Mouse (Mus musculus): ENCODE measurements around the gene Pnma5. TPM values are rescaled to one million over a fixed set of nuclear protein-coding genes. Genes with fewer than 3 reads are reported as not detected.

Pnma5 gene
- total and polyA plus RNA-seq, 3 experiments, result 0.08 to 0.11 TPM; not detected in 1

Other genes with a start within 250 kb of the Pnma5 start
- gene Gabrq, start 211.9 kb downstream of the Pnma5 start, total RNA-seq (2012; rRNA removed), result not detected in 2 replicates
- not detected for gene Gabrq, start 211.9 kb downstream of the Pnma5 start, polyA plus RNA-seq (2012; ENCODE audit: insufficient read depth in 1 of 2, insufficient read length in 2 of 2, low read depth in 1 of 2, low replicate concordance in 2 of 2, missing spikeins in 1 of 2)
- 30.4 and 33.5 TPM in 2 replicates for gene Cetn2, start 118.7 kb downstream of the Pnma5 start, total RNA-seq (2012; rRNA removed)
- 10 to 100 TPM in 1 of 2 experiments, not detected in 1; 35.3 TPM for gene Cetn2, start 118.7 kb downstream of the Pnma5 start, polyA plus RNA-seq (2012; ENCODE audit: insufficient read depth in 1 of 2, insufficient read length in 2 of 2, low read depth in 1 of 2, low replicate concordance in 2 of 2, missing spikeins in 1 of 2)
- gene Nsdhl, start 118.5 kb downstream of the Pnma5 start, total RNA-seq (2012; rRNA removed), result 17.9 and 19.4 TPM in 2 replicates
- 10 to 100 TPM in 1 of 2 experiments, not detected in 1; 23.1 TPM for gene Nsdhl, start 118.5 kb downstream of the Pnma5 start, polyA plus RNA-seq (2012; ENCODE audit: insufficient read depth in 1 of 2, insufficient read length in 2 of 2, low read depth in 1 of 2, low replicate concordance in 2 of 2, missing spikeins in 1 of 2)
- not detected in 2 replicates for gene Zfp185, start 49.8 kb downstream of the Pnma5 start, total RNA-seq (2012; rRNA removed)
- gene Zfp185, start 49.8 kb downstream of the Pnma5 start, polyA plus RNA-seq (2012; ENCODE audit: insufficient read depth in 1 of 2, insufficient read length in 2 of 2, low read depth in 1 of 2, low replicate concordance in 2 of 2, missing spikeins in 1 of 2), result under 1 TPM in 1 of 2 experiments, not detected in 1; 0.14 TPM
- not detected in 2 replicates for gene Pnma3, start 27.7 kb upstream of the Pnma5 start, total RNA-seq (2012; rRNA removed)
- gene Pnma3, start 27.7 kb upstream of the Pnma5 start, polyA plus RNA-seq (2012; ENCODE audit: insufficient read depth in 1 of 2, insufficient read length in 2 of 2, low read depth in 1 of 2, low replicate concordance in 2 of 2, missing spikeins in 1 of 2), result not detected
- 0.19 TPM in 1 of 2 replicates, not detected in the other for gene Xlr4a, start 45.4 kb upstream of the Pnma5 start, total RNA-seq (2012; rRNA removed)
- gene Xlr4a, start 45.4 kb upstream of the Pnma5 start, polyA plus RNA-seq (2012; ENCODE audit: insufficient read depth in 1 of 2, insufficient read length in 2 of 2, low read depth in 1 of 2, low replicate concordance in 2 of 2, missing spikeins in 1 of 2), result under 1 TPM in 1 of 2 experiments, not detected in 1; 0.29 TPM
- gene Xlr3a, start 60.0 kb upstream of the Pnma5 start, total RNA-seq (2012; rRNA removed), result 76.4 and 94.5 TPM in 2 replicates
- gene Xlr3a, start 60.0 kb upstream of the Pnma5 start, polyA plus RNA-seq (2012; ENCODE audit: insufficient read depth in 1 of 2, insufficient read length in 2 of 2, low read depth in 1 of 2, low replicate concordance in 2 of 2, missing spikeins in 1 of 2), result 100 to 1,000 TPM in 1 of 2 experiments, not detected in 1; 161 TPM
- gene Gm14685, start 79.9 kb upstream of the Pnma5 start, total RNA-seq (2012; rRNA removed), result not detected in 2 replicates
- not detected for gene Gm14685, start 79.9 kb upstream of the Pnma5 start, polyA plus RNA-seq (2012; ENCODE audit: insufficient read depth in 1 of 2, insufficient read length in 2 of 2, low read depth in 1 of 2, low replicate concordance in 2 of 2, missing spikeins in 1 of 2)
- gene Xlr5b, start 111.7 kb upstream of the Pnma5 start, total RNA-seq (2012; rRNA removed), result not detected in 2 replicates
- gene Xlr5b, start 111.7 kb upstream of the Pnma5 start, polyA plus RNA-seq (2012; ENCODE audit: insufficient read depth in 1 of 2, insufficient read length in 2 of 2, low read depth in 1 of 2, low replicate concordance in 2 of 2, missing spikeins in 1 of 2), result not detected
- not detected in 2 replicates for gene DXBay18, start 112.3 kb upstream of the Pnma5 start, total RNA-seq (2012; rRNA removed)
- not detected for gene DXBay18, start 112.3 kb upstream of the Pnma5 start, polyA plus RNA-seq (2012; ENCODE audit: insufficient read depth in 1 of 2, insufficient read length in 2 of 2, low read depth in 1 of 2, low replicate concordance in 2 of 2, missing spikeins in 1 of 2)
- gene Spin2d, start 139.9 kb upstream of the Pnma5 start, total RNA-seq (2012; rRNA removed), result not detected in 2 replicates
- not detected for gene Spin2d, start 139.9 kb upstream of the Pnma5 start, polyA plus RNA-seq (2012; ENCODE audit: insufficient read depth in 1 of 2, insufficient read length in 2 of 2, low read depth in 1 of 2, low replicate concordance in 2 of 2, missing spikeins in 1 of 2)
- 22.4 and 23.8 TPM in 2 replicates for gene Xlr3b, start 155.1 kb upstream of the Pnma5 start, total RNA-seq (2012; rRNA removed)
- 10 to 100 TPM in 1 of 2 experiments, not detected in 1; 16.5 TPM for gene Xlr3b, start 155.1 kb upstream of the Pnma5 start, polyA plus RNA-seq (2012; ENCODE audit: insufficient read depth in 1 of 2, insufficient read length in 2 of 2, low read depth in 1 of 2, low replicate concordance in 2 of 2, missing spikeins in 1 of 2)
- 37.4 and 44.4 TPM in 2 replicates for gene Xlr4b, start 177.2 kb upstream of the Pnma5 start, total RNA-seq (2012; rRNA removed)
- gene Xlr4b, start 177.2 kb upstream of the Pnma5 start, polyA plus RNA-seq (2012; ENCODE audit: insufficient read depth in 1 of 2, insufficient read length in 2 of 2, low read depth in 1 of 2, low replicate concordance in 2 of 2, missing spikeins in 1 of 2), result 10 to 100 TPM in 1 of 2 experiments, not detected in 1; 43.2 TPM
- gene F8a, start 191.2 kb upstream of the Pnma5 start, total RNA-seq (2012; rRNA removed), result 3.3 and 3.4 TPM in 2 replicates
- gene F8a, start 191.2 kb upstream of the Pnma5 start, polyA plus RNA-seq (2012; ENCODE audit: insufficient read depth in 1 of 2, insufficient read length in 2 of 2, low read depth in 1 of 2, low replicate concordance in 2 of 2, missing spikeins in 1 of 2), result 1 to 10 TPM in 1 of 2 experiments, not detected in 1; 6.0 TPM
- gene Xlr4c, start 206.0 kb upstream of the Pnma5 start, total RNA-seq (2012; rRNA removed), result 12.8 and 18.6 TPM in 2 replicates
- gene Xlr4c, start 206.0 kb upstream of the Pnma5 start, polyA plus RNA-seq (2012; ENCODE audit: insufficient read depth in 1 of 2, insufficient read length in 2 of 2, low read depth in 1 of 2, low replicate concordance in 2 of 2, missing spikeins in 1 of 2), result 10 to 100 TPM in 1 of 2 experiments, not detected in 1; 37.4 TPM
- 68.4 and 78.0 TPM in 2 replicates for gene Xlr3c, start 228.3 kb upstream of the Pnma5 start, total RNA-seq (2012; rRNA removed)
- 100 to 1,000 TPM in 1 of 2 experiments, 10 to 100 TPM in 1; 73.5 to 162 TPM for gene Xlr3c, start 228.3 kb upstream of the Pnma5 start, polyA plus RNA-seq (2012; ENCODE audit: insufficient read depth in 1 of 2, insufficient read length in 2 of 2, low read depth in 1 of 2, low replicate concordance in 2 of 2, missing spikeins in 1 of 2)

Data from MEL (cell line).